Mouse (Mus musculus) cerebellum, postnatal 14 days (tissue): ENCODE data around the gene Pcdh9.

Experiments
- DNase-seq, 2 experiments: peaks; one replicate each; pipeline ENCODE4 v3.0.0; 2021; ENCODE audit warnings: mixed read lengths in 2 of 2

Gene Pcdh9

DNA sequence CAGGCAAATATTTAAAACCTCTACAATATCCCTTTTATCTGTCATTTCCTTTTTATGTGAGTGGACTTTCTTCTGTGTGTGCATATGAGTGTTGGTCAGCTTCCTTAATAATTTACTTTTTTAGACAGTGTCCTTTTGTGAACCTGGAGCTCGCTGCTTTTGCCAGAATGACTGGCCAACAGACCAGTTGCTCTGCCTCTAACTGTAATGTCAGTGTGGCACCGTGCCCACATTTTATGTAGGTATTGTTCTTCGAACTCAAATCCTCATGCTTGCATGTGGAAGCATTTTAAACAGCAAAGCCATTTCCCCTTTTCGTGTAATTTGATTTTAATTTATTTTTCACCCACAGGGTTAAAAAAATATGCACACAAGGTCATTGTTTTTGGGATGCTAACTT, 748.4 kb downstream of the Pcdh9 start:
- peak; percentile 45 to 56 for DNase-seq

DNA sequence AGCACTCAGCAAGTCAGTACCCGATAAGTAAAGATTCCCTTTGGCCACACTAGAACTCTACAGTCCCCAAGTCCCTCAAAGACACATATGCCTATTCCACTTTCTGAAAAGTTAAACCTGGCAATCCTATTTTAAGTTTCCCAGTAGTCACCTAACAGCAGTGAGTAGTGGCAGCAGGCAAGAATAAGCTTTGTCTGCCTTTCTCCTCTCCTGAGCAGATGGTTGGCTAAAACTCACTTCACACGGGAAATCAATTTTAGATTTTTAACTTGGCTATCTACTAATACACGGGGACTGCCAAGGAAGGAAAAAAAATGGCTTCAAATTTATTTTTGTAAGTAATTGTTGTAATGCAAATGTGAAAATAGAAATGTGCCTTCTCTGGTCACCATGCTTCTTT, 763.5 kb downstream of the Pcdh9 start:
- DNase-seq: no peak

GRCm38 (mm10) chr14:93102755-93103154, 787.7 kb downstream of the Pcdh9 start:
- DNase-seq: no peak

DNA sequence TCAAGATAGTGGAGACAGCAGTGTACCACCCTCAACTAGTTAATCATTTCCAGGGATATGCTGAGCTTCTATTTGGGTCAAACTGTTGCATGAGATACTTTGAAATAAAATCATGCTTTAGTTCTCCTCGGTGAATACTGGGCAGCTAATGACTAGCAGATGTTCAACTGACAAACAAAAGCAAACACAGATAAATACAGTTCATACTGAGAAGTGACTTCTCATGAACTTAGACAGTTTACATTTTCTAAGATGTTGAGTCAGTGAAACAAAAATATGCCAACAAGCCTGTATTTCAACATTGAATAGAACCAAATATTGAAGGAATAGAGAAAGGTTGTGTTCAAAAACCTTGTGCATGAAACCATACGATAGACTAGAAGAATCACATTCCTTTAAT, 795.4 kb downstream of the Pcdh9 start:
- no peak for DNase-seq

DNA sequence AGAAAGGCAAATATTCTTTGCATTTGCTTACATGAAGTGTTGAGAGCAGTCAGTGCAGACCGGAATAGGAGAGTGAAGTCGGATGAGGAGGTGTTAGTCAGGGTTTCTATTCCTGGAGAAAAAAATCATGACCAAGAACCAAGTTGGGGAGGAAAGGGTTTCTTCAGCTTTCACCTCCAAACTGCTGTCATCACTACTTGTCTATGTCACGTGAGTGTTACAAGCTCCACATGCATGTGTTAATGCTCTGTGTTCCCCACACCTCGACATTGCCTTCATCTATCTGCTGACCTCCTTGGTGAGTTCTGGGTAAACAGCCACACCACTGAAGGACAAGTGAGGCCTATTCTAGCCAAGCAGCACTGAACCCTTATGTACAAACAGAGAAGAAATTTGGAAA, 797.7 kb downstream of the Pcdh9 start:
- DNase-seq: no peak

- DNase-seq: no peak
Observed at GRCm38 (mm10) chr14:93085646-93086045, 804.8 kb downstream of the Pcdh9 start.

- no peak for DNase-seq
Observed at GRCm38 (mm10) chr14:93083140-93083539, 807.3 kb downstream of the Pcdh9 start.

- no peak for DNase-seq
Observed at GRCm38 (mm10) chr14:93080910-93081309, 809.6 kb downstream of the Pcdh9 start.

GRCm38 (mm10) chr14:93075761-93076160, 814.7 kb downstream of the Pcdh9 start:
- no peak for DNase-seq

DNA sequence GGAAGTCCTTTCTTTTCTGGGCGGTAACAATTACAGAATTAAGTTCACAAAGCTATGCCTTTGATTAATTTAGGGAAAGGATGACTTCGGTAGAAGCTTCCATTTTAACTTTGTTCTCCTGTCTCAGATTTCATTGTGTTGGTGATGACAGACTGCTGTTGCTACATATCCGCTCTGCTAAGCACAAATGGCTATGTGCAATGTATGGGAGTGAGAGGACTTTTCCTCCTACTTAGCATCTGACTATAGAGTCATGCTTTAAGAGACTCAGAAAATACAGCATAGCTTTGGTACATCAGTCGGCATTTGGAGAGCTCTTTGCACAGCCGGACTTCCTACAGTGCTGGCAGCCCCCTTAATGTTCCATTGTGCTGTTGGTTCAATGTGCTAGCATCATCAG, 818.1 kb downstream of the Pcdh9 start:
- DNase-seq: no peak

GRCm38 (mm10) chr14:93070140-93070539, 820.3 kb downstream of the Pcdh9 start:
- DNase-seq: no peak

- peak; percentile 15 to 63 for DNase-seq
Observed at GRCm38 (mm10) chr14:93067411-93068336, 822.8 kb downstream of the Pcdh9 start.

- DNase-seq: peak in 1 of 2 experiments; percentile 7
Observed at GRCm38 (mm10) chr14:93066732-93067410, 823.6 kb downstream of the Pcdh9 start.

GRCm38 (mm10) chr14:93061824-93062620, 828.5 kb downstream of the Pcdh9 start:
- DNase-seq: no peak

DNA sequence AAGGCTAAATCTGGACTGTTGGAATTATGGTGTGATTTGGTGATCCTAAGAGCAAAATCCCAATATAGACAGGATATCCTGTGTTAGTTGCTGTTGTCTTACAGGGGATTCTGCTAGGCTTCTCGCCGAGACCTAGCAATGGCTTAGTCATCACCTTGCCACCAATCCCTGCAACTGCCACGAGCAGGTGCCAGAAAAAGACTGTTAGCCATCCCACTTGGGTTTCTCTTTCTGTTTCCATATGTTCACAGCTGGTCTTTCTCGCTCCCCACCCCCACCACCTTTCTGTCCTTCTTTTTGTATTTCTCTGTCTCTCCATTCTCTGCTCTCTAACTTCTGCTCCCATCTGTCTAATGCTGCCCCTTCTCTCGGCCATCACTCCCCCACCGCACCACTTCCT, 831.7 kb downstream of the Pcdh9 start:
- DNase-seq: no peak

GRCm38 (mm10) chr14:93055997-93056396, 834.5 kb downstream of the Pcdh9 start:
- DNase-seq: no peak

DNA sequence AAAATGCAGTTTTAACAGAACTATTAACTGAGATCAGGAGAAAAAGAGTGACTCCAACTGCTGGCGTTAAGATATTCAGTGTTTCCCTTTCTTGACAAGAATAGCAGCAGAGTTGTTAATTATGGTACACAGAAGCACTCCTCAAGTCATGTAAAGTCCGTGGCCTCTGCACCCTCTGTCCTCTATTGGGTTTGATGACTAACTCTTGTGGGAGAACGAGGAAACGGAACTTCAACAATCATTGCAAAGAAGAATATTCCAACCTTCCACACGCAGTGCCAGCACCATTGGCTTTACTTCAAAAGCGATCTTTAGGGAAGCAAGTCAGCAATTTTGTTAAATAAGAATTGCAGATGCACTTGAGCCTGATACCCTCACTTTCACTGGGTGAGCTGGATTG, 849.9 kb downstream of the Pcdh9 start:
- peak; percentile 7 to 31 for DNase-seq

GRCm38 (mm10) chr14:93039326-93040221, 850.9 kb downstream of the Pcdh9 start:
- DNase-seq: peak; percentile 23 to 55

GRCm38 (mm10) chr14:93009147-93010064, 881.1 kb downstream of the Pcdh9 start:
- DNase-seq: peak; percentile 40 to 42
